Mouse (Mus musculus) heart, postnatal 0 days (tissue): ENCODE measurements around the gene Rbfox1. TPM values are rescaled to one million over a fixed set of nuclear protein-coding genes. Genes with fewer than 3 reads are reported as not detected.

Experiments used
- ATAC-seq: fragments of 200-750 bp; cut with Nextera tagmentation; 2 replicates; pipeline ENCODE4 v1.8.0; 2017; ENCODE audit warnings: low read depth, moderate number of reproducible peaks, moderate library complexity; ENCODE audit not compliant: insufficient read depth
- DNase-seq: peaks from one replicate; pipeline ENCODE4 v3.0.0-alpha.2; 2016; ENCODE audit warnings: low spot score
- H3K27ac ChIP-seq: fragments of 300-500 bp; sonication (generic); 2 replicates; pipeline ENCODE4 v1.5.1; 2014; ENCODE audit warnings: low read depth, mild to moderate bottlenecking
- H3K27me3 ChIP-seq: fragments of 300-500 bp; sonication (generic); 2 replicates; pipeline ENCODE4 v1.6.1; 2014; ENCODE audit warnings: low read length, mixed read lengths; ENCODE audit not compliant: control insufficient read depth, insufficient read depth
- H3K36me3 ChIP-seq: fragments of 300-500 bp; sonication (generic); replicated peaks from 2 replicates; pipeline ENCODE4 v1.6.1; 2014; ENCODE audit warnings: low read length, mixed read lengths; ENCODE audit not compliant: control insufficient read depth, insufficient read depth
- H3K4me1 ChIP-seq: fragments of 300-500 bp; sonication (generic); 2 replicates; pipeline ENCODE4 v1.6.1; 2014; ENCODE audit warnings: antibody characterized with exemption; ENCODE audit not compliant: control insufficient read depth, insufficient read depth
- H3K4me2 ChIP-seq: fragments of 300-500 bp; sonication (generic); 2 replicates; pipeline ENCODE4 v1.6.1; 2014; ENCODE audit warnings: low read depth, mild to moderate bottlenecking, low read length, moderate library complexity
- H3K4me3 ChIP-seq: fragments of 300-500 bp; sonication (generic); 2 replicates; pipeline ENCODE4 v1.5.1; 2014; ENCODE audit warnings: low read depth, low read length
- H3K9ac ChIP-seq: fragments of 300-500 bp; sonication (generic); replicated peaks from 2 replicates; pipeline ENCODE4 v1.6.1; 2014; ENCODE audit warnings: low read depth, low read length, mixed read lengths
- H3K9me3 ChIP-seq: fragments of 300-500 bp; sonication (generic); replicated peaks from 2 replicates; pipeline ENCODE4 v1.6.1; 2016; ENCODE audit warnings: low read length; ENCODE audit not compliant: control insufficient read depth
- CTCF ChIP-seq: IDR thresholded peaks from 2 replicates; pipeline ENCODE4 v1.5.1; 2016; ENCODE audit warnings: antibody characterized with exemption, control low read depth, low read depth
- EP300 ChIP-seq: IDR thresholded peaks from 2 replicates; pipeline ENCODE4 v1.6.1; 2016; ENCODE audit warnings: antibody characterized with exemption, low read depth
- WGBS: fragments of 180-500 bp; shearing (Covaris S2); extraction: QIAGEN DNeasy Blood & Tissue Kit; methylation state at CpG from one replicate; pipeline ENCODE4 v1.1.7; 2014; 5-methylcytosine and 5-hydroxymethylcytosine counted together
- polyA plus RNA-seq: library from polyadenylated mRNA; unstranded; fragments of >200 nt; fragmentation: Nextera tagmentation; extraction: Ambion mirVana; gene quantifications from 2 replicates; pipeline ENCODE4 v1.2.1, GENCODE M21; 2015
- total RNA-seq: library from RNA; depleted of rRNA; stranded (reverse); fragments of >200 nt; gene quantifications from 2 replicates; pipeline ENCODE4 v1.2.3, GENCODE M21; 2014; ENCODE audit warnings: low replicate concordance

Gene Rbfox1
- total and polyA plus RNA-seq, 2 experiments from 2014 or later, result 6.0 to 15.3 TPM

DNA sequence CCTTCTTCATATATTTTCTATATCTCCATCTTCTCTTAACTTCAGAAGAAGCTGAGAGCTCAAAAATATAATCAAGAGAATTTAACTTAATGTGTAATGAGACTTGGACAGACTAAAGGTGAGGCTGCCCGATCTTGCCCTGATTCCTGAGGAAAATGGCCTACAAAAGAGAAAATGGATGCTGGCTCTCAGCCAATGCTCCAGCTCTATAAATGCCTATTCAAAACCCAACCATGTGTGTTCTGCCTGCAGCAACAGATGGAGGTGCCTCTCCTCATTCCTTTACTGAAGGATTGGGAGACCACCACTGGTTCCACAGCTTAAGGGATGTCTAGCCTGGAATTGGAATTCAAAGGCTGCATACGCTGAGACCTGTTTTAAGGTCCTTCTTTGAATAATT is 861.0 kb downstream of the Rbfox1 start:
- Histone ChIP-seq H3K36me3 (no peaks in the 10 kb centered on the region), H3K9me3 (no peaks in the 10 kb centered on the region), H3K4me1 (no peaks in the 10 kb centered on the region), H3K4me3 (no peak overlapping the region), H3K9ac (no peak overlapping the region), H3K4me2 (no peak overlapping the region), H3K27me3 (no peaks in the 10 kb centered on the region), H3K27ac (no peak overlapping the region)
- ATAC-seq, result no peak
- WGBS, result 77% methylated on average over 2 of the region's 2 CpGs
- TF ChIP-seq EP300 (no peak), CTCF (no peak)
- no peak for DNase-seq

GRCm38 (mm10) chr16:6750491-6750890 is 865.3 kb downstream of the Rbfox1 start:
- no peak for DNase-seq
- Histone ChIP-seq H3K9me3 (no peaks in the 10 kb centered on the region), H3K36me3 (no peaks in the 10 kb centered on the region), H3K4me2 (no peak overlapping the region), H3K9ac (no peak overlapping the region), H3K4me1 (no peaks in the 10 kb centered on the region), H3K27me3 (no peaks in the 10 kb centered on the region), H3K4me3 (no peak overlapping the region), H3K27ac (no peak overlapping the region)
- 51% methylated on average over 2 of the region's 2 CpGs for WGBS
- ATAC-seq, result no peak
- no peak for TF ChIP-seq EP300
- TF ChIP-seq CTCF, result no peak

- Histone ChIP-seq H3K36me3 (no peaks in the 10 kb centered on the region), H3K9me3 (no peaks in the 10 kb centered on the region), H3K4me3 (no peak overlapping the region), H3K9ac (no peak overlapping the region), H3K4me1 (no peaks in the 10 kb centered on the region), H3K27me3 (no peaks in the 10 kb centered on the region), H3K27ac (no peak overlapping the region), H3K4me2 (no peak overlapping the region)
- TF ChIP-seq CTCF, result no peak
- no peak for TF ChIP-seq EP300
- ATAC-seq, result no peak
- WGBS, result 68% methylated on average over 3 of the region's 3 CpGs
- no peak for DNase-seq
These were observed 869.7 kb downstream of the Rbfox1 start for GRCm38 (mm10) chr16:6754847-6755246.

- H3K9me3 ChIP-seq, result no peaks in the 10 kb centered on the region
- no peak for TF ChIP-seq EP300
- no peak for TF ChIP-seq CTCF
- ATAC-seq (no peak), DNase-seq (no peak)
- no peak overlapping the region for H3K27ac ChIP-seq
- H3K27me3 ChIP-seq, result no peaks in the 10 kb centered on the region
- 69% methylated on average over 14 of the region's 14 CpGs for WGBS
- H3K4me1 ChIP-seq, result no peaks in the 10 kb centered on the region
- no peak overlapping the region for H3K9ac ChIP-seq
- H3K4me3 ChIP-seq, result no peak overlapping the region
- no peaks in the 10 kb centered on the region for H3K36me3 ChIP-seq
- H3K4me2 ChIP-seq, result no peak overlapping the region
These were observed 884.5 kb downstream of the Rbfox1 start for GRCm38 (mm10) chr16:6769495-6770237.

GRCm38 (mm10) chr16:6777506-6778185 is 892.5 kb downstream of the Rbfox1 start:
- Histone ChIP-seq H3K4me3 (no peak overlapping the region), H3K4me1 (no peaks in the 10 kb centered on the region), H3K27ac (no peak overlapping the region), H3K36me3 (no peaks in the 10 kb centered on the region), H3K9ac (no peak overlapping the region), H3K27me3 (no peaks in the 10 kb centered on the region), H3K9me3 (no peaks in the 10 kb centered on the region), H3K4me2 (no peak overlapping the region)
- TF ChIP-seq CTCF, result no peak
- no peak for TF ChIP-seq EP300
- no peak for ATAC-seq
- WGBS, result 70% methylated on average over 6 of the region's 6 CpGs
- DNase-seq, result no peak
